Mouse (Mus musculus): ENCODE measurements at regions not wholly inside any gene's neighbourhood (a gene's known extent, or its start where the extent isn't known, plus 50 kb on each side); places are given as distances from the start of the nearest gene placed in this dataset.

- no peak for ATAC-seq (ENCODE audit: insufficient number of reproducible peaks, insufficient read depth, low FRiP score, low read depth)
- H3K4me2 ChIP-seq (replicated peaks; ENCODE audit: low read depth, low read length), result no peak overlapping the region
- no peaks in the 10 kb centered on the region for H3K36me3 ChIP-seq (ENCODE audit: control insufficient read depth, insufficient read depth, low read length)
- no peak overlapping the region for H3K9ac ChIP-seq (replicated peaks; ENCODE audit: low read depth, low read length)
- 93% methylated on average over 1 of the region's 1 CpGs for WGBS
- no peaks in the 10 kb centered on the region for H3K9me3 ChIP-seq (ENCODE audit: control insufficient read depth, low read depth, low read length)
- no peak overlapping the region for H3K27ac ChIP-seq (ENCODE audit: low read length)
- H3K27me3 ChIP-seq (ENCODE audit: control insufficient read depth, insufficient read depth, low read length), result no peaks in the 10 kb centered on the region
- peaks cover 7% of the 10 kb centered on the region; the same call in 1 of the 2 replicates for H3K4me1 ChIP-seq (ENCODE audit: control insufficient read depth, insufficient read depth, low read length)
- H3K4me3 ChIP-seq (ENCODE audit: low read depth, low read length), result no peak overlapping the region
Observed at GRCm38 (mm10) chr12:25244666-25245065, 147.7 kb upstream of the Id2 start.

GRCm38 (mm10) chr12:25243901-25244300 lies 147.0 kb upstream of the Id2 start:
- Histone ChIP-seq H3K9ac (replicated peaks; ENCODE audit: low read depth, low read length) (no peak overlapping the region), H3K27me3 (ENCODE audit: control insufficient read depth, insufficient read depth, low read length) (no peaks in the 10 kb centered on the region), H3K4me1 (ENCODE audit: control insufficient read depth, insufficient read depth, low read length) (peaks cover 7% of the 10 kb centered on the region; the same call in 1 of the 2 replicates), H3K4me3 (ENCODE audit: low read depth, low read length) (no peak overlapping the region), H3K36me3 (ENCODE audit: control insufficient read depth, insufficient read depth, low read length) (no peaks in the 10 kb centered on the region), H3K4me2 (replicated peaks; ENCODE audit: low read depth, low read length) (no peak overlapping the region), H3K9me3 (ENCODE audit: control insufficient read depth, low read depth, low read length) (no peaks in the 10 kb centered on the region), H3K27ac (ENCODE audit: low read length) (no peak overlapping the region)
- no peak for ATAC-seq (ENCODE audit: insufficient number of reproducible peaks, insufficient read depth, low FRiP score, low read depth)
- 65% methylated on average over 1 of the region's 1 CpGs for WGBS

- Histone ChIP-seq H3K27me3 (ENCODE audit: control insufficient read depth, insufficient read depth, low read length) (no peaks in the 10 kb centered on the region), H3K27ac (ENCODE audit: low read length) (no peak overlapping the region), H3K9ac (replicated peaks; ENCODE audit: low read depth, low read length) (no peak overlapping the region), H3K4me2 (replicated peaks; ENCODE audit: low read depth, low read length) (no peak overlapping the region), H3K4me3 (ENCODE audit: low read depth, low read length) (no peak overlapping the region), H3K4me1 (ENCODE audit: control insufficient read depth, insufficient read depth, low read length) (peaks cover 7% of the 10 kb centered on the region; the same call in 1 of the 2 replicates), H3K9me3 (ENCODE audit: control insufficient read depth, low read depth, low read length) (no peaks in the 10 kb centered on the region), H3K36me3 (ENCODE audit: control insufficient read depth, insufficient read depth, low read length) (no peaks in the 10 kb centered on the region)
- 58% methylated on average over 3 of the region's 3 CpGs for WGBS
- ATAC-seq (ENCODE audit: insufficient number of reproducible peaks, insufficient read depth, low FRiP score, low read depth), result no peak
Observed at GRCm38 (mm10) chr12:25242369-25242768, 145.4 kb upstream of the Id2 start.

- no peak overlapping the region for H3K4me2 ChIP-seq (replicated peaks; ENCODE audit: low read depth, low read length)
- peaks cover 7% of the 10 kb centered on the region; the same call in 1 of the 2 replicates for H3K4me1 ChIP-seq (ENCODE audit: control insufficient read depth, insufficient read depth, low read length)
- no peak overlapping the region for H3K9ac ChIP-seq (replicated peaks; ENCODE audit: low read depth, low read length)
- no peaks in the 10 kb centered on the region for H3K36me3 ChIP-seq (ENCODE audit: control insufficient read depth, insufficient read depth, low read length)
- no peaks in the 10 kb centered on the region for H3K9me3 ChIP-seq (ENCODE audit: control insufficient read depth, low read depth, low read length)
- H3K4me3 ChIP-seq (ENCODE audit: low read depth, low read length), result no peak overlapping the region
- ATAC-seq (ENCODE audit: insufficient number of reproducible peaks, insufficient read depth, low FRiP score, low read depth), result no peak
- no peak overlapping the region for H3K27ac ChIP-seq (ENCODE audit: low read length)
- no peaks in the 10 kb centered on the region for H3K27me3 ChIP-seq (ENCODE audit: control insufficient read depth, insufficient read depth, low read length)
- WGBS, result 83% methylated on average over 3 of the region's 3 CpGs
Observed at GRCm38 (mm10) chr12:25241675-25242074, 144.7 kb upstream of the Id2 start.

- WGBS, result 78% methylated on average over 3 of the region's 3 CpGs
- Histone ChIP-seq H3K4me3 (ENCODE audit: low read depth, low read length) (no peak overlapping the region), H3K27ac (ENCODE audit: low read length) (no peak overlapping the region), H3K4me1 (ENCODE audit: control insufficient read depth, insufficient read depth, low read length) (peaks cover 7% of the 10 kb centered on the region; the same call in 1 of the 2 replicates), H3K4me2 (replicated peaks; ENCODE audit: low read depth, low read length) (no peak overlapping the region), H3K36me3 (ENCODE audit: control insufficient read depth, insufficient read depth, low read length) (no peaks in the 10 kb centered on the region), H3K27me3 (ENCODE audit: control insufficient read depth, insufficient read depth, low read length) (no peaks in the 10 kb centered on the region), H3K9ac (replicated peaks; ENCODE audit: low read depth, low read length) (no peak overlapping the region), H3K9me3 (ENCODE audit: control insufficient read depth, low read depth, low read length) (no peaks in the 10 kb centered on the region)
- ATAC-seq (ENCODE audit: insufficient number of reproducible peaks, insufficient read depth, low FRiP score, low read depth), result no peak
Observed at GRCm38 (mm10) chr12:25240796-25241195, 143.9 kb upstream of the Id2 start.

- Histone ChIP-seq H3K27ac (ENCODE audit: low read length) (no peak overlapping the region), H3K36me3 (ENCODE audit: control insufficient read depth, insufficient read depth, low read length) (no peaks in the 10 kb centered on the region), H3K9me3 (ENCODE audit: control insufficient read depth, low read depth, low read length) (no peaks in the 10 kb centered on the region), H3K4me3 (ENCODE audit: low read depth, low read length) (no peak overlapping the region), H3K4me2 (replicated peaks; ENCODE audit: low read depth, low read length) (no peak overlapping the region), H3K27me3 (ENCODE audit: control insufficient read depth, insufficient read depth, low read length) (no peaks in the 10 kb centered on the region), H3K4me1 (ENCODE audit: control insufficient read depth, insufficient read depth, low read length) (peaks cover 7% of the 10 kb centered on the region; the same call in 1 of the 2 replicates), H3K9ac (replicated peaks; ENCODE audit: low read depth, low read length) (no peak overlapping the region)
- 57% methylated on average over 12 of the region's 12 CpGs for WGBS
- no peak for ATAC-seq (ENCODE audit: insufficient number of reproducible peaks, insufficient read depth, low FRiP score, low read depth)
Observed at GRCm38 (mm10) chr12:25240142-25240541, 143.2 kb upstream of the Id2 start.

GRCm38 (mm10) chr12:25235071-25235470 lies 138.1 kb upstream of the Id2 start:
- Histone ChIP-seq H3K9me3 (ENCODE audit: control insufficient read depth, low read depth, low read length) (no peaks in the 10 kb centered on the region), H3K27ac (ENCODE audit: low read length) (no peak overlapping the region), H3K4me3 (ENCODE audit: low read depth, low read length) (no peak overlapping the region), H3K27me3 (ENCODE audit: control insufficient read depth, insufficient read depth, low read length) (no peaks in the 10 kb centered on the region), H3K4me2 (replicated peaks; ENCODE audit: low read depth, low read length) (no peak overlapping the region), H3K36me3 (ENCODE audit: control insufficient read depth, insufficient read depth, low read length) (no peaks in the 10 kb centered on the region), H3K4me1 (ENCODE audit: control insufficient read depth, insufficient read depth, low read length) (peaks cover 11% of the 10 kb centered on the region), H3K9ac (replicated peaks; ENCODE audit: low read depth, low read length) (no peak overlapping the region)
- 21% methylated on average over 8 of the region's 8 CpGs for WGBS
- no peak for ATAC-seq (ENCODE audit: insufficient number of reproducible peaks, insufficient read depth, low FRiP score, low read depth)

GRCm38 (mm10) chr12:25234636-25235035 lies 137.7 kb upstream of the Id2 start:
- Histone ChIP-seq H3K4me3 (ENCODE audit: low read depth, low read length) (no peak overlapping the region), H3K27me3 (ENCODE audit: control insufficient read depth, insufficient read depth, low read length) (no peaks in the 10 kb centered on the region), H3K9me3 (ENCODE audit: control insufficient read depth, low read depth, low read length) (no peaks in the 10 kb centered on the region), H3K4me2 (replicated peaks; ENCODE audit: low read depth, low read length) (no peak overlapping the region), H3K9ac (replicated peaks; ENCODE audit: low read depth, low read length) (no peak overlapping the region), H3K4me1 (ENCODE audit: control insufficient read depth, insufficient read depth, low read length) (peaks cover 8% of the 10 kb centered on the region), H3K27ac (ENCODE audit: low read length) (no peak overlapping the region), H3K36me3 (ENCODE audit: control insufficient read depth, insufficient read depth, low read length) (no peaks in the 10 kb centered on the region)
- WGBS, result 57% methylated on average over 3 of the region's 3 CpGs
- ATAC-seq (ENCODE audit: insufficient number of reproducible peaks, insufficient read depth, low FRiP score, low read depth), result no peak

- Histone ChIP-seq H3K36me3 (ENCODE audit: control insufficient read depth, insufficient read depth, low read length) (no peaks in the 10 kb centered on the region), H3K27ac (ENCODE audit: low read length) (no peak overlapping the region), H3K9ac (replicated peaks; ENCODE audit: low read depth, low read length) (no peak overlapping the region), H3K9me3 (ENCODE audit: control insufficient read depth, low read depth, low read length) (no peaks in the 10 kb centered on the region), H3K4me1 (ENCODE audit: control insufficient read depth, insufficient read depth, low read length) (peaks cover 8% of the 10 kb centered on the region), H3K27me3 (ENCODE audit: control insufficient read depth, insufficient read depth, low read length) (no peaks in the 10 kb centered on the region), H3K4me3 (ENCODE audit: low read depth, low read length) (no peak overlapping the region), H3K4me2 (replicated peaks; ENCODE audit: low read depth, low read length) (no peak overlapping the region)
- no peak for ATAC-seq (ENCODE audit: insufficient number of reproducible peaks, insufficient read depth, low FRiP score, low read depth)
- 52% methylated on average over 4 of the region's 4 CpGs for WGBS
Observed at GRCm38 (mm10) chr12:25233027-25233535, 136.1 kb upstream of the Id2 start.
